Mouse (Mus musculus): ENCODE measurements around the gene Lcn12. TPM values are rescaled to one million over a fixed set of nuclear protein-coding genes. Genes with fewer than 3 reads are reported as not detected.

Lcn12 gene
- polyA plus RNA-seq, 1 experiment from 2014 or later: not detected

GRCm38 (mm10) chr2:25502726-25503125, 9.0 kb upstream of the Lcn12 start:
- Histone ChIP-seq H3K9me3 (no peaks in the 10 kb centered on the region), H3K27ac (no peak overlapping the region), H3K4me1 (peaks cover 31% of the 10 kb centered on the region), H3K27me3 (ENCODE audit: poor library complexity, severe bottlenecking) (no peaks in the 10 kb centered on the region), H3K4me3 (no peak overlapping the region), H3K36me3 (replicated peaks) (peaks cover 35% of the 10 kb centered on the region)
- DNase-seq (ENCODE audit: extremely low spot score, low spot score): no peak
- WGBS: 87% methylated on average over 3 of the region's 3 CpGs

GRCm38 (mm10) chr2:25501593-25502486, 8.1 kb upstream of the Lcn12 start, which contains the start of gene C8g:
TSS of gene C8g (minus strand) at chr2:25501719.
- Histone ChIP-seq H3K4me3 (peak within 1 kb of the TSS; percentile 94), H3K27me3 (ENCODE audit: poor library complexity, severe bottlenecking) (no peaks in the 10 kb centered on the region), H3K4me1 (peaks cover 35% of the 10 kb centered on the region), H3K27ac (peak within 1 kb of the TSS; percentile 94), H3K36me3 (replicated peaks) (peaks cover 35% of the 10 kb centered on the region), H3K9me3 (no peaks in the 10 kb centered on the region)
- WGBS: 78% methylated on average over 20 of the region's 20 CpGs
- DNase-seq (ENCODE audit: extremely low spot score, low spot score): no peak

- H3K36me3 ChIP-seq (replicated peaks): peaks cover 32% of the 10 kb centered on the region
- peak; percentile 95 for DNase-seq (ENCODE audit: extremely low spot score, low spot score)
- 1% methylated on average over 44 of the region's 44 CpGs for WGBS
- H3K4me3 ChIP-seq: peak within 1 kb of the TSS; percentile 94
- H3K27me3 ChIP-seq (ENCODE audit: poor library complexity, severe bottlenecking): no peaks in the 10 kb centered on the region
- H3K27ac ChIP-seq: peak within 1 kb of the TSS; percentile 94
- H3K4me1 ChIP-seq: peaks cover 35% of the 10 kb centered on the region
- no peaks in the 10 kb centered on the region for H3K9me3 ChIP-seq
Measured at GRCm38 (mm10) chr2:25500576-25501405, 7.1 kb upstream of the Lcn12 start, which contains the start of gene Fbxw5. TSS of gene Fbxw5 (plus strand) at chr2:25500750.

- Histone ChIP-seq H3K27me3 (ENCODE audit: poor library complexity, severe bottlenecking) (no peaks in the 10 kb centered on the region), H3K36me3 (replicated peaks) (peaks cover 25% of the 10 kb centered on the region), H3K9me3 (no peaks in the 10 kb centered on the region), H3K27ac (peak overlapping the region; percentile 94), H3K4me3 (peak overlapping the region; percentile 94), H3K4me1 (peaks cover 35% of the 10 kb centered on the region)
- 74% methylated on average over 6 of the region's 6 CpGs for WGBS
- DNase-seq (ENCODE audit: extremely low spot score, low spot score): no peak
Measured at GRCm38 (mm10) chr2:25500071-25500575, 6.4 kb upstream of the Lcn12 start.

- 0 out of 2 replicates have a peak overlapping the region, but pooled peaks have one; percentile 48 for H3K27ac ChIP-seq
- H3K4me3 ChIP-seq: no peak overlapping the region
- peaks cover 13% of the 10 kb centered on the region for H3K36me3 ChIP-seq (replicated peaks)
- no peaks in the 10 kb centered on the region for H3K27me3 ChIP-seq (ENCODE audit: poor library complexity, severe bottlenecking)
- 80% methylated on average over 15 of the region's 15 CpGs for WGBS
- no peak for DNase-seq (ENCODE audit: extremely low spot score, low spot score)
- H3K4me1 ChIP-seq: peaks cover 35% of the 10 kb centered on the region
- H3K9me3 ChIP-seq: no peaks in the 10 kb centered on the region
Measured at GRCm38 (mm10) chr2:25498622-25499478, 5.1 kb upstream of the Lcn12 start.

GRCm38 (mm10) chr2:25497846-25498575, 4.3 kb upstream of the Lcn12 start:
- DNase-seq (ENCODE audit: extremely low spot score, low spot score): no peak
- 65% methylated on average over 6 of the region's 6 CpGs for WGBS
- peaks cover 35% of the 10 kb centered on the region for H3K4me1 ChIP-seq
- H3K27me3 ChIP-seq (ENCODE audit: poor library complexity, severe bottlenecking): no peaks in the 10 kb centered on the region
- H3K36me3 ChIP-seq (replicated peaks): peaks cover 4% of the 10 kb centered on the region
- H3K9me3 ChIP-seq: no peaks in the 10 kb centered on the region
- H3K27ac ChIP-seq: peak overlapping the region; percentile 48
- H3K4me3 ChIP-seq: no peak overlapping the region; the same call in 1 of the 2 replicates

- peaks cover 26% of the 10 kb centered on the region for H3K4me1 ChIP-seq
- DNase-seq (ENCODE audit: extremely low spot score, low spot score): peak; percentile 27
- no peaks in the 10 kb centered on the region for H3K27me3 ChIP-seq (ENCODE audit: poor library complexity, severe bottlenecking)
- H3K4me3 ChIP-seq: no peak overlapping the region
- no peaks in the 10 kb centered on the region for H3K36me3 ChIP-seq (replicated peaks)
- H3K9me3 ChIP-seq: no peaks in the 10 kb centered on the region
- WGBS: 43% methylated on average over 4 of the region's 4 CpGs
- H3K27ac ChIP-seq: no peak overlapping the region
Measured at GRCm38 (mm10) chr2:25496462-25496861, 2.8 kb upstream of the Lcn12 start.

- no peak overlapping the region for H3K27ac ChIP-seq
- WGBS: 86% methylated on average over 5 of the region's 5 CpGs
Measured at GRCm38 (mm10) chr2:25492988-25493387, 723 bp downstream of the Lcn12 start.

GRCm38 (mm10) chr2:25488671-25489068, 5.0 kb downstream of the Lcn12 start:
- 85% methylated on average over 7 of the region's 7 CpGs for WGBS
- Histone ChIP-seq H3K27me3 (ENCODE audit: poor library complexity, severe bottlenecking) (no peaks in the 10 kb centered on the region), H3K4me3 (no peak overlapping the region), H3K36me3 (replicated peaks) (no peaks in the 10 kb centered on the region), H3K9me3 (no peaks in the 10 kb centered on the region), H3K27ac (no peak overlapping the region), H3K4me1 (no peaks in the 10 kb centered on the region)
- no peak for DNase-seq (ENCODE audit: extremely low spot score, low spot score)

More at GRCm38 (mm10) chr2:25492988-25493387, 723 bp downstream of the Lcn12 start:
- Histone ChIP-seq H3K27me3 (ENCODE audit: poor library complexity, severe bottlenecking) (no peaks in the 10 kb centered on the region), H3K4me3 (no peak overlapping the region), H3K36me3 (replicated peaks) (no peaks in the 10 kb centered on the region), H3K4me1 (peaks cover 7% of the 10 kb centered on the region), H3K9me3 (no peaks in the 10 kb centered on the region)
- DNase-seq (ENCODE audit: extremely low spot score, low spot score): no peak

GRCm38 (mm10) chr2:25487965-25488670, 5.6 kb downstream of the Lcn12 start:
- H3K9me3 ChIP-seq: no peaks in the 10 kb centered on the region
- DNase-seq (ENCODE audit: extremely low spot score, low spot score): no peak

More at GRCm38 (mm10) chr2:25487965-25488670, 5.6 kb downstream of the Lcn12 start:
- H3K27ac ChIP-seq: no peak overlapping the region
- H3K27me3 ChIP-seq (ENCODE audit: poor library complexity, severe bottlenecking): no peaks in the 10 kb centered on the region
- no peaks in the 10 kb centered on the region for H3K36me3 ChIP-seq (replicated peaks)
- WGBS: 85% methylated on average over 6 of the region's 6 CpGs
- H3K4me1 ChIP-seq: no peaks in the 10 kb centered on the region
- H3K4me3 ChIP-seq: no peak overlapping the region

Measured in forebrain, embryonic 10.5 days (tissue).